Mouse (Mus musculus): ENCODE results near the gene Acbd3. TPM values are rescaled to one million over a fixed set of nuclear protein-coding genes. Genes with fewer than 3 reads are reported as not detected.

Acbd3 gene
- polyA plus RNA-seq, 1 experiment from 2014 or later: 27.0 TPM

GRCm38 (mm10) chr1:180782906-180783579 lies 57.2 kb downstream of the Acbd3 start:
- no peaks in the 10 kb centered on the region for H3K9me3 ChIP-seq (ENCODE audit: low read depth, low read length)
- no peak for ATAC-seq (ENCODE audit: insufficient read depth)
- H3K36me3 ChIP-seq (ENCODE audit: insufficient read depth): no peaks in the 10 kb centered on the region
- H3K4me3 ChIP-seq (ENCODE audit: low read depth, low read length): no peak overlapping the region
- no peaks in the 10 kb centered on the region for H3K4me1 ChIP-seq (ENCODE audit: insufficient read depth)
- no peaks in the 10 kb centered on the region for H3K27me3 ChIP-seq (ENCODE audit: insufficient read depth, low read length)
- TF ChIP-seq CTCF (IDR thresholded peaks at IDR 0.05; ENCODE audit: low read depth): no peak
- H3K9ac ChIP-seq: no peak overlapping the region
- 45% methylated on average over 9 of the region's 9 CpGs for WGBS
- no peak for DNase-seq
- H3K27ac ChIP-seq (ENCODE audit: low read depth): no peak overlapping the region
- no peak overlapping the region for H3K4me2 ChIP-seq

- Histone ChIP-seq H3K9me3 (ENCODE audit: low read depth, low read length) (no peaks in the 10 kb centered on the region), H3K27me3 (ENCODE audit: insufficient read depth, low read length) (no peaks in the 10 kb centered on the region), H3K4me2 (no peak overlapping the region), H3K36me3 (ENCODE audit: insufficient read depth) (no peaks in the 10 kb centered on the region), H3K4me1 (ENCODE audit: insufficient read depth) (no peaks in the 10 kb centered on the region), H3K27ac (ENCODE audit: low read depth) (no peak overlapping the region), H3K4me3 (ENCODE audit: low read depth, low read length) (no peak overlapping the region), H3K9ac (no peak overlapping the region)
- 30% methylated on average over 3 of the region's 3 CpGs for whole genome bisulfite sequencing
- TF ChIP-seq CTCF (IDR thresholded peaks at IDR 0.05; ENCODE audit: low read depth): no peak
- no peak for DNase-seq
- no peak for ATAC-seq (ENCODE audit: insufficient read depth)
Observed at GRCm38 (mm10) chr1:180783580-180783928, 57.7 kb downstream of the Acbd3 start.

GRCm38 (mm10) chr1:180791821-180792480 lies 66.1 kb downstream of the Acbd3 start:
- ATAC-seq (ENCODE audit: insufficient read depth) (no peak), DNase-seq (no peak)
- H3K4me1 ChIP-seq (ENCODE audit: insufficient read depth): 0 out of 2 replicates have a peak, but pooled peaks cover 7% of the 10 kb centered on the region
- H3K27ac ChIP-seq (ENCODE audit: low read depth): no peak overlapping the region
- no peaks in the 10 kb centered on the region for H3K36me3 ChIP-seq (ENCODE audit: insufficient read depth)
- no peak for TF ChIP-seq CTCF (IDR thresholded peaks at IDR 0.05; ENCODE audit: low read depth)
- H3K27me3 ChIP-seq (ENCODE audit: insufficient read depth, low read length): no peaks in the 10 kb centered on the region
- H3K4me2 ChIP-seq: no peak overlapping the region
- WGBS: 72% methylated on average over 14 of the region's 14 CpGs
- no peaks in the 10 kb centered on the region for H3K9me3 ChIP-seq (ENCODE audit: low read depth, low read length)
- H3K9ac ChIP-seq: no peak overlapping the region
- H3K4me3 ChIP-seq (ENCODE audit: low read depth, low read length): no peak overlapping the region

DNA sequence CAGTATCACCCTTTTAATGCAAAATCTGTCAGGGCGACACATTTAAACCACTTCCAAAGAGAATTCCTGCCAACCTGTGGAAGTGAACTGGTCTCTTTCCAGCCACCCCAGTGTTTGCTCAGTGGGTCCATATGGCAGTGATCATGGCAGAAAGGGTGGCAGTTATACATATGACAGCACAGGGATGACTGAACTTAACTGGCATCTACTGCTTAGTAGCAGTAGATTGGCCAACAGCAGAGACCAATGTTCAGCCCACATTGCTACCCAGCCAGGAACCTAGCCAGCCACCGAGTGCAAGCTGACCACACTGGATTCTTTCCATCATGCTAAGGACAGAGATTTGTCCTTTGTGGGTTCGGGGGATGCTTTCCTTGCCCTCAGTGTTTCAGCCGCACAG lies 67.0 kb downstream of the Acbd3 start:
- no peak overlapping the region for H3K27ac ChIP-seq (ENCODE audit: low read depth)
- no peaks in the 10 kb centered on the region for H3K27me3 ChIP-seq (ENCODE audit: insufficient read depth, low read length)
- no peak overlapping the region for H3K4me2 ChIP-seq
- TF ChIP-seq CTCF (IDR thresholded peaks at IDR 0.05; ENCODE audit: low read depth): no peak
- H3K4me1 ChIP-seq (ENCODE audit: insufficient read depth): 0 out of 2 replicates have a peak, but pooled peaks cover 7% of the 10 kb centered on the region
- no peak overlapping the region for H3K4me3 ChIP-seq (ENCODE audit: low read depth, low read length)
- no peaks in the 10 kb centered on the region for H3K36me3 ChIP-seq (ENCODE audit: insufficient read depth)
- no peak for DNase-seq
- no peak for ATAC-seq (ENCODE audit: insufficient read depth)
- 76% methylated on average over 4 of the region's 4 CpGs for whole genome bisulfite sequencing
- H3K9me3 ChIP-seq (ENCODE audit: low read depth, low read length): no peaks in the 10 kb centered on the region
- H3K9ac ChIP-seq: no peak overlapping the region

DNA sequence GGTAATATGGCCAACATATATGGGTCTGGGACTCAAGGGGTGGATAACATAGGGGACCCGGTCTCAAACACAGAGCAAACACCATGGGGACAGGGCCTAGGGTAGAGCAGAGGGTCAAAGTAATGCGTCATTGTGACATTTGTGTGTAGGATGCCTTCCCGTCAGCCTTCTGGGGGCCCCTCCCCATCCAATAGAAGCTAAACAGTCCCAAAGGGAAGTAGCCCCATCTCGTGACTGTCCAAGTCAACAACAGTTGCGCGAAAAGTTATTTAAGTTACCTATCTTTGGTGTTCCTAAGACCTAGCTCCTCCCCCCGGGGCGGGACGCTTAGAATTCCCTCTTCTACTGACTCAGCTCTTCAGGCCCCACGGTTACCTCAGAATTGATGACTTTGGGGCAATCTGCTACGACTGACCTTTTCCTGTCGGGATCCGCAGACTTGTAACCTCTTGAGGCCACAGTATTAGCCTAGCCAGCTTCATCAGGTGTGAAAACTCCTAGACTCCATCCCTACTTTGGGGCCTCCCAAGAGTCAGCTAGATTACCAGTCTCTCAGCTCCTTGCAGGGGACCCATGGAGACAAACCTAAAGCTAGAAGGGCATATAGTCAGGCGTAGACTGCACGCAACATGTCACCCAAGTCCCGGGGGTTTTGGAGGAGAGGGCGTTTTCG lies 67.7 kb downstream of the Acbd3 start:
- Histone ChIP-seq H3K9me3 (ENCODE audit: low read depth, low read length) (no peaks in the 10 kb centered on the region), H3K4me2 (peak overlapping the region; percentile 83), H3K4me1 (ENCODE audit: insufficient read depth) (0 out of 2 replicates have a peak, but pooled peaks cover 7% of the 10 kb centered on the region), H3K9ac (peak overlapping the region; percentile 50), H3K27me3 (ENCODE audit: insufficient read depth, low read length) (no peaks in the 10 kb centered on the region), H3K27ac (ENCODE audit: low read depth) (no peak overlapping the region), H3K4me3 (ENCODE audit: low read depth, low read length) (peak overlapping the region; percentile 40), H3K36me3 (ENCODE audit: insufficient read depth) (no peaks in the 10 kb centered on the region)
- 9% methylated on average over 18 of the region's 18 CpGs for whole genome bisulfite sequencing
- TF ChIP-seq CTCF (IDR thresholded peaks at IDR 0.05; ENCODE audit: low read depth): no peak
- ATAC-seq (ENCODE audit: insufficient read depth) (peak; percentile 54; the same call in 1 of the 2 replicates), DNase-seq (peak; percentile 61)

- no peaks in the 10 kb centered on the region for H3K27me3 ChIP-seq (ENCODE audit: insufficient read depth, low read length)
- peak overlapping the region; percentile 40 for H3K4me3 ChIP-seq (ENCODE audit: low read depth, low read length)
- H3K9ac ChIP-seq: peak overlapping the region; percentile 50
- no peaks in the 10 kb centered on the region for H3K36me3 ChIP-seq (ENCODE audit: insufficient read depth)
- ATAC-seq (ENCODE audit: insufficient read depth) (peak; percentile 93), DNase-seq (peak; percentile 78)
- peak overlapping the region; percentile 83 for H3K4me2 ChIP-seq
- no peak overlapping the region for H3K27ac ChIP-seq (ENCODE audit: low read depth)
- H3K9me3 ChIP-seq (ENCODE audit: low read depth, low read length): no peaks in the 10 kb centered on the region
- H3K4me1 ChIP-seq (ENCODE audit: insufficient read depth): 0 out of 2 replicates have a peak, but pooled peaks cover 7% of the 10 kb centered on the region
- no peak for TF ChIP-seq CTCF (IDR thresholded peaks at IDR 0.05; ENCODE audit: low read depth)
- WGBS: 1% methylated on average over 21 of the region's 21 CpGs
Observed at GRCm38 (mm10) chr1:180794170-180794569, 68.3 kb downstream of the Acbd3 start.

GRCm38 (mm10) chr1:180798660-180799059 lies 72.8 kb downstream of the Acbd3 start:
- Histone ChIP-seq H3K4me3 (ENCODE audit: low read depth, low read length) (no peak overlapping the region), H3K4me1 (ENCODE audit: insufficient read depth) (0 out of 2 replicates have a peak, but pooled peaks cover 6% of the 10 kb centered on the region), H3K9me3 (ENCODE audit: low read depth, low read length) (no peaks in the 10 kb centered on the region), H3K27me3 (ENCODE audit: insufficient read depth, low read length) (no peaks in the 10 kb centered on the region), H3K9ac (no peak overlapping the region), H3K4me2 (no peak overlapping the region), H3K36me3 (ENCODE audit: insufficient read depth) (peaks cover 34% of the 10 kb centered on the region), H3K27ac (ENCODE audit: low read depth) (no peak overlapping the region)
- 89% methylated on average over 5 of the region's 5 CpGs for WGBS
- no peak for TF ChIP-seq CTCF (IDR thresholded peaks at IDR 0.05; ENCODE audit: low read depth)
- DNase-seq (no peak), ATAC-seq (ENCODE audit: insufficient read depth) (no peak)
